Mouse (Mus musculus) erythroblast, embryonic 14.5 days (primary cell): Measurements from ENCODE around the gene Olfr1425.

Source experiments
- GATA1 ChIP-seq: IDR thresholded peaks from 2 replicates; pipeline ENCODE4 v1.6.1; 2012; ENCODE audit warnings: low read length, inconsistent platforms, mixed read lengths
- TAL1 ChIP-seq: IDR thresholded peaks from 3 replicates; pipeline ENCODE4 v1.6.1; 2012; ENCODE audit warnings: low read length, inconsistent platforms, mixed read lengths

GRCm38 (mm10) chr19:12026606-12027005 lies 50.9 kb downstream of the Olfr1425 start:
- TF ChIP-seq GATA1 (no peak), TAL1 (no peak)
